Mouse (Mus musculus) CH12.LX (cell line): ENCODE measurements around the gene Kif20b. TPM values are rescaled to one million over a fixed set of nuclear protein-coding genes. Genes with fewer than 3 reads are reported as not detected.

ENCODE experiments used
- DNase-seq: peaks from one replicate; pipeline ENCODE4 v3.0.0-alpha.2; 2013; ENCODE audit errors: extremely low read depth
- H3K27ac ChIP-seq: 2 replicates; pipeline ENCODE4 v1.5.1; 2012; ENCODE audit warnings: low read depth, mild to moderate bottlenecking, control low read depth, moderate library complexity; ENCODE audit not compliant: insufficient read depth
- H3K27me3 ChIP-seq: replicated peaks from 2 replicates; pipeline ENCODE3; 2012; ENCODE audit warnings: inconsistent platforms
- H3K36me3 ChIP-seq, 2 experiments: replicated peaks in 1 of 2; 2 replicates each; pipeline versions ENCODE3 to v1.6.1; 2012; ENCODE audit warnings: inconsistent platforms in 1 of 2, low read length in 1 of 2, mild to moderate bottlenecking in 1 of 2, mixed read lengths in 1 of 2, moderate library complexity in 1 of 2; ENCODE audit not compliant: control insufficient read depth in 1 of 2, insufficient read depth in 1 of 2
- H3K4me1 ChIP-seq, 2 experiments: 2 replicates each; pipeline ENCODE4 v1.6.1; 2012; ENCODE audit warnings: inconsistent platforms in 1 of 2, moderate library complexity in 1 of 2; ENCODE audit not compliant: insufficient read depth in 2 of 2, control insufficient read depth in 1 of 2
- H3K4me2 ChIP-seq: 2 replicates; pipeline ENCODE4 v1.6.1; 2012; ENCODE audit warnings: low read depth, mild to moderate bottlenecking, control low read depth; ENCODE audit not compliant: poor library complexity, insufficient read depth, severe bottlenecking
- H3K4me3 ChIP-seq, 3 experiments: fragments of 150-350 bp in 1 of 3; sonication (generic) in 1 of 3; replicated peaks in 1 of 3; 2 replicates each; pipeline versions ENCODE3 to v1.5.1; 2011 to 2012; ENCODE audit warnings: low read depth in 2 of 3, low read length in 2 of 3, mild to moderate bottlenecking in 2 of 3, moderate library complexity in 2 of 3, control low read depth in 1 of 3, improper control_type of control experiment in 1 of 3, inconsistent platforms in 1 of 3, mixed read lengths in 1 of 3; ENCODE audit not compliant: poor library complexity in 1 of 3
- H3K79me2 ChIP-seq: replicated peaks from 2 replicates; pipeline ENCODE4 v1.6.1; 2012; ENCODE audit warnings: mild to moderate bottlenecking, moderate library complexity; ENCODE audit not compliant: control insufficient read depth, poor library complexity, insufficient read depth, severe bottlenecking; ENCODE audit errors: extremely low read depth
- H3K9ac ChIP-seq: 2 replicates; pipeline ENCODE4 v1.6.1; 2012; ENCODE audit warnings: low read depth, mild to moderate bottlenecking, control low read depth, moderate library complexity; ENCODE audit not compliant: insufficient read depth
- H3K9me3 ChIP-seq: replicated peaks from 2 replicates; pipeline ENCODE3; 2012; ENCODE audit warnings: low read length, inconsistent platforms, mixed read lengths
- CHD1 ChIP-seq: IDR thresholded peaks from 2 replicates; pipeline ENCODE4 v1.6.1; 2012; ENCODE audit warnings: low read depth, low read length, improper control_type of control experiment, inconsistent platforms
- CHD2 ChIP-seq: IDR thresholded peaks from 2 replicates; pipeline ENCODE4 v1.6.1; 2011; ENCODE audit warnings: low read length, improper control_type of control experiment
- E2F4 ChIP-seq: IDR thresholded peaks from 2 replicates; pipeline ENCODE4 v1.6.1; 2011; ENCODE audit warnings: low read depth, low read length, improper control_type of control experiment; ENCODE audit not compliant: insufficient replicate concordance
- EP300 ChIP-seq: IDR thresholded peaks from 2 replicates; pipeline ENCODE4 v1.6.1; 2011; ENCODE audit warnings: low read length, improper control_type of control experiment
- GABPA ChIP-seq: IDR thresholded peaks from 2 replicates; pipeline ENCODE4 v1.6.1; 2012; ENCODE audit warnings: low read depth, low read length, improper control_type of control experiment, inconsistent platforms; ENCODE audit not compliant: insufficient replicate concordance
- HCFC1 ChIP-seq: IDR thresholded peaks from 2 replicates; pipeline ENCODE4 v1.6.1; 2012; ENCODE audit warnings: low read depth, mild to moderate bottlenecking, inconsistent platforms, low read length, improper control_type of control experiment
- IRF4 ChIP-seq: IDR thresholded peaks from 2 replicates; pipeline ENCODE4 v1.6.1; 2014; ENCODE audit warnings: low read depth, mild to moderate bottlenecking, inconsistent platforms, low read length, improper control_type of control experiment
- MAX ChIP-seq: IDR thresholded peaks from 2 replicates; pipeline ENCODE4 v1.6.1; 2011; ENCODE audit warnings: low read length, improper control_type of control experiment
- MAZ ChIP-seq: IDR thresholded peaks from 2 replicates; pipeline ENCODE4 v1.6.1; 2012; ENCODE audit warnings: low read depth, mild to moderate bottlenecking, inconsistent platforms, low read length, improper control_type of control experiment, moderate library complexity
- MYC ChIP-seq: IDR thresholded peaks from 2 replicates; pipeline ENCODE4 v1.6.1; 2011; ENCODE audit warnings: low read depth, mild to moderate bottlenecking, improper control_type of control experiment, low read length
- NRF1 ChIP-seq: IDR thresholded peaks from 2 replicates; pipeline ENCODE4 v1.6.1; 2014; ENCODE audit warnings: low read depth, mild to moderate bottlenecking, inconsistent platforms, low read length, improper control_type of control experiment, moderate library complexity
- POLR2A ChIP-seq: IDR thresholded peaks from 2 replicates; pipeline ENCODE4 v1.6.1; 2011; ENCODE audit warnings: low read depth, mild to moderate bottlenecking, improper control_type of control experiment, low read length
- RAD21 ChIP-seq: IDR thresholded peaks from 2 replicates; pipeline ENCODE4 v1.6.1; 2011; ENCODE audit warnings: low read depth, mild to moderate bottlenecking, low read length, improper control_type of control experiment, moderate library complexity
- SIN3A ChIP-seq: IDR thresholded peaks from 2 replicates; pipeline ENCODE4 v1.6.1; 2012; ENCODE audit warnings: low read length, improper control_type of control experiment, inconsistent platforms
- SMC3 ChIP-seq: IDR thresholded peaks from 2 replicates; pipeline ENCODE4 v1.6.1; 2011; ENCODE audit warnings: low read depth, low read length, improper control_type of control experiment
- TBP ChIP-seq: conservative IDR thresholded peaks from 2 replicates; pipeline ENCODE4 v1.6.1; 2011; ENCODE audit warnings: low read depth, low read length, improper control_type of control experiment
- UBTF ChIP-seq: IDR thresholded peaks from 2 replicates; pipeline ENCODE4 v1.6.1; 2012; ENCODE audit warnings: low read depth, mild to moderate bottlenecking, inconsistent platforms, low read length, improper control_type of control experiment, moderate library complexity
- USF1 ChIP-seq: IDR thresholded peaks from 2 replicates; pipeline ENCODE4 v1.6.1; 2014; ENCODE audit warnings: low read depth, mild to moderate bottlenecking, inconsistent platforms, low read length, improper control_type of control experiment
- USF2 ChIP-seq: conservative IDR thresholded peaks from 2 replicates; pipeline ENCODE4 v1.6.1; 2011; ENCODE audit warnings: low read depth, low read length, improper control_type of control experiment
- ZMIZ1 ChIP-seq: IDR thresholded peaks from 2 replicates; pipeline ENCODE4 v1.6.1; 2012; ENCODE audit warnings: low read depth, mild to moderate bottlenecking, inconsistent platforms, low read length, improper control_type of control experiment
- dilution Hi-C: fragments of 300-500 bp; cut with MboI; formaldehyde crosslinking; loops from 2 replicates; pipeline ENCODE4 v1.14.3; 2020; ENCODE audit warnings: low sequenced_read_pairs; ENCODE audit not compliant: extremely low pct_unique_long_range_greater_than_20kb, extremely low pct_ligation_motif_present
- in situ Hi-C: fragments of 300-500 bp; cut with MboI; formaldehyde crosslinking; loops from 3 replicates; pipeline ENCODE4 v1.14.3; 2019; ENCODE audit warnings: low sequenced_read_pairs, low pct_ligation_motif_present, low pct_unique_long_range_greater_than_20kb, mixed read lengths
- polyA plus RNA-seq: library from polyadenylated mRNA; unstranded; fragments of >175 nt; gene quantifications from 2 replicates; pipeline ENCODE4 v1.2.1, GENCODE M21; 2012; ENCODE audit warnings: low read depth; ENCODE audit not compliant: insufficient read length
- total RNA-seq, 2 experiments: library from RNA; depleted of rRNA; stranded (reverse); fragments of 300-350 nt in 1 of 2; fragments of >200 nt in 1 of 2; gene quantifications; 2 replicates each; pipeline ENCODE4 v1.2.3; 2012 to 2014

Kif20b gene
- total and polyA plus RNA-seq, 3 experiments = 32.4 to 89.0 (median 59.5) TPM

GRCm38 (mm10) chr19:34904032-34904431, 18.1 kb upstream of the Kif20b start:
- no peak overlapping the region for H3K27ac ChIP-seq
- H3K27me3 ChIP-seq = no peaks in the 10 kb centered on the region
- peaks cover 6% of the 10 kb centered on the region for H3K9me3 ChIP-seq
- in situ Hi-C loops (no loop called here), dilution Hi-C loops (no loop called here)
- H3K36me3 ChIP-seq = no peaks in the 10 kb centered on the region
- no peak for DNase-seq
- no peak overlapping the region for H3K4me3 ChIP-seq
- TF ChIP-seq IRF4 (no peak), E2F4 (no peak), UBTF (no peak), ZMIZ1 (no peak), HCFC1 (no peak), POLR2A (no peak), USF2 (no peak), RAD21 (no peak), SMC3 (no peak), SIN3A (no peak), CHD2 (no peak), USF1 (no peak), GABPA (no peak), TBP (no peak), MAX (no peak), EP300 (no peak), NRF1 (no peak)
- H3K4me2 ChIP-seq = no peak overlapping the region
- peaks cover 0 to 19% of the 10 kb centered on the region in 2 experiments; a peak in 2 of 4 replicates for H3K4me1 ChIP-seq
- no peaks in the 10 kb centered on the region for H3K79me2 ChIP-seq
- no peak overlapping the region for H3K9ac ChIP-seq

- Histone ChIP-seq H3K27me3 (no peaks in the 10 kb centered on the region), H3K4me2 (no peak overlapping the region), H3K79me2 (no peaks in the 10 kb centered on the region), H3K9ac (no peak overlapping the region), H3K4me1 (peaks cover 0 to 21% of the 10 kb centered on the region in 2 experiments; a peak in 2 of 4 replicates), H3K36me3 (no peaks in the 10 kb centered on the region), H3K27ac (no peak overlapping the region), H3K4me3 (no peak overlapping the region), H3K9me3 (peaks cover 6% of the 10 kb centered on the region)
- TF ChIP-seq MYC (no peak), CHD1 (no peak), TBP (no peak), SIN3A (no peak), RAD21 (no peak), SMC3 (no peak), USF1 (no peak), GABPA (no peak), MAZ (no peak)
- DNase-seq = no peak
- in situ Hi-C loops = no loop called here
- dilution Hi-C loops = no loop called here
Measured at GRCm38 (mm10) chr19:34905424-34905823, 16.7 kb upstream of the Kif20b start.
